Mouse (Mus musculus) CH12.LX (cell line): ENCODE data around the gene Meiob.

Experiments used
- CHD1 ChIP-seq: IDR thresholded peaks from 2 replicates; pipeline ENCODE4 v1.6.1; 2012; ENCODE audit warnings: low read depth, low read length, improper control_type of control experiment, inconsistent platforms
- CTCF ChIP-seq, 2 experiments: IDR thresholded peaks in 1 of 2; conservative IDR thresholded peaks in 1 of 2; 2 replicates each; pipeline ENCODE4 v1.5.1; 2011 to 2012; ENCODE audit warnings: low read depth in 2 of 2, low read length in 2 of 2, improper control_type of control experiment in 1 of 2, inconsistent platforms in 1 of 2, mild to moderate bottlenecking in 1 of 2, moderate library complexity in 1 of 2
- MAX ChIP-seq: IDR thresholded peaks from 2 replicates; pipeline ENCODE4 v1.6.1; 2011; ENCODE audit warnings: low read length, improper control_type of control experiment
- PAX5 ChIP-seq: IDR thresholded peaks from 2 replicates; pipeline ENCODE4 v1.6.1; 2012; ENCODE audit warnings: low read length, inconsistent platforms, mixed read lengths
- POLR2A ChIP-seq: IDR thresholded peaks from 2 replicates; pipeline ENCODE4 v1.6.1; 2011; ENCODE audit warnings: low read depth, mild to moderate bottlenecking, improper control_type of control experiment, low read length

DNA sequence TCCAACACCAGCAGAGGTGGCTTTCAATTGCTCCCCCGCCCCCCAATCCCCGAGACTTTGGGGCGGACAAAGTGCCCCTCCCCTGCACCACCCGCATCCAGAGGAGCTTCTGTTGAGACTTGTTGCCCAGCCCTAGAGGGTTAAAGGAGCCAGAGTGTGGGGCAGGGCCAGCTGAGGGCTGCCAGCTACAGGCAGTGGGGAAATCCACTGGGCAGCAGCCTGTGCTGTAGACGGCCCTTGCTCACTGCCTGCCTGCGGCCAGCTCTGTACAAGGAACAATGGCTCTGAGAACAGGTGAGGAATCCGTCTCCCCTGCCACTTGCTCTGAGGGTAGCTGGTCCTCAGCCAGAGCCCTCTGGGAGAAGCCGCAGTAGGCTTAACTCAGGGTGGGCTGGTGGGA lies 74.4 kb downstream of the Meiob start:
- no peak for TF ChIP-seq PAX5
- no peak for TF ChIP-seq CHD1
- no peak for TF ChIP-seq CTCF (conservative IDR thresholded peaks at IDR 0.05 in 1 of 2, IDR thresholded peaks at IDR 0.05 in 1 of 2; ENCODE audit: low read depth in 2 of 2, low read length in 2 of 2)
- TF ChIP-seq MAX, result no peak
- no peak for TF ChIP-seq POLR2A
